ENCODE assay signal across 20 mouse cellular contexts in genomic region chr10:65114586-65114985, GRCm38 (mm10).
A peak's percentile ranks its signal among the peaks of the same experiment; 100 is the strongest.
DNase-seq lines count a peak whose midpoint lies in the region; ATAC-seq and TF ChIP-seq lines count a peak whose summit lies in the region.
"Had no signal": no experiment of that assay in that cellular context is flagged by ENCODE, and none has a peak within 500 bp of the region (broad histone marks: within the 10 kb centered on the region; RNA-seq: fewer than 3 reads in every experiment).

No protein-coding gene starts in this region.

- ATAC-seq in forebrain, embryonic 14.5 days, result 0 out of 2 replicates have a peak, but pooled peaks have one; percentile 34
- ATAC-seq in forebrain, embryonic 13.5 days, result no peak
- ATAC-seq: activated CD4-positive, CD25-positive, alpha-beta regulatory T cell, adult 4 months; CD4-positive, CD25-positive, alpha-beta regulatory T cell, adult 4 months; Patski had no signal

- no peak overlapping the region for H3K4me2 ChIP-seq in forebrain, embryonic 14.5 days (ENCODE audit: low read length)
- H3K4me2 ChIP-seq in forebrain, embryonic 13.5 days, result no peak overlapping the region

- no peaks in the 10 kb centered on the region for H3K27me3 ChIP-seq in forebrain, embryonic 14.5 days (replicated peaks; ENCODE audit: control insufficient read depth, insufficient read depth, low read length)
- no peaks in the 10 kb centered on the region for H3K27me3 ChIP-seq in forebrain, embryonic 13.5 days
- H3K27me3 ChIP-seq: CH12.LX, Patski had no signal

- no peak overlapping the region for H3K9ac ChIP-seq in forebrain, embryonic 14.5 days (ENCODE audit: low read length)
- no peak overlapping the region for H3K9ac ChIP-seq in forebrain, embryonic 13.5 days

- intact Hi-C loops in gastrocnemius, postnatal 14 days (cut with DNase I; ENCODE audit: low total_unique reads), result no loop called here

- no peaks in the 10 kb centered on the region for H3K4me1 ChIP-seq in forebrain, embryonic 14.5 days (ENCODE audit: control insufficient read depth, insufficient read depth, low read length)
- H3K4me1 ChIP-seq in forebrain, embryonic 13.5 days, result no peaks in the 10 kb centered on the region

- TF ChIP-seq CTCF in brain, embryonic 14.5 days (IDR thresholded peaks at IDR 0.05; ENCODE audit: borderline replicate concordance, extremely low read depth, insufficient read depth, insufficient read length), result no peak

- H3K27ac ChIP-seq in forebrain, embryonic 14.5 days (ENCODE audit: low read depth, low read length), result no peak overlapping the region
- H3K27ac ChIP-seq in forebrain, embryonic 13.5 days, result no peak overlapping the region

- no peak overlapping the region for H3K4me3 ChIP-seq in forebrain, embryonic 14.5 days (ENCODE audit: low read depth, low read length)
- H3K4me3 ChIP-seq in forebrain, embryonic 13.5 days, result no peak overlapping the region

- H3K36me3 ChIP-seq in forebrain, embryonic 14.5 days (ENCODE audit: control insufficient read depth, insufficient read depth, low read length), result no peaks in the 10 kb centered on the region
- H3K36me3 ChIP-seq in forebrain, embryonic 13.5 days (ENCODE audit: poor library complexity, severe bottlenecking), result no peaks in the 10 kb centered on the region
- H3K36me3 ChIP-seq: G1E had no signal

- peak; percentile 60 for DNase-seq in forebrain, embryonic 14.5 days (ENCODE audit: low spot score)
- peak; percentile 61 for DNase-seq in brain, embryonic 14.5 days (ENCODE audit: low read depth)
- no peak for DNase-seq in gastrocnemius, postnatal 14 days
- DNase-seq: adrenal gland, adult 2 months; adrenal gland, adult 8-10 months; adrenal gland, postnatal 10 days; adrenal gland, postnatal 14 days; adrenal gland, postnatal 25 days; adrenal gland, postnatal 36 days; B cell, adult 2 months; cerebellum, adult 11 months; cerebellum, adult 11-12 months; cerebellum, adult 18-20 months; cerebellum, adult 2 months had no signal

- H3K9me3 ChIP-seq in forebrain, embryonic 14.5 days (replicated peaks; ENCODE audit: control insufficient read depth, low read length), result no peaks in the 10 kb centered on the region
- H3K9me3 ChIP-seq in forebrain, embryonic 13.5 days (replicated peaks), result no peaks in the 10 kb centered on the region
- H3K9me3 ChIP-seq: G1E had no signal

- no peak for TF ChIP-seq POLR2A in brain, embryonic 14.5 days (IDR thresholded peaks at IDR 0.05; ENCODE audit: borderline replicate concordance, extremely low read depth, insufficient read depth, insufficient read length, poor library complexity, severe bottlenecking)
